Mouse (Mus musculus) neural tube, embryonic 12.5 days (tissue): ENCODE results near the gene Laptm5. TPM values are rescaled to one million over a fixed set of nuclear protein-coding genes. Genes with fewer than 3 reads are reported as not detected.

Experiments used
- ATAC-seq: fragments of 200-750 bp; cut with Nextera tagmentation; 2 replicates; pipeline ENCODE4 v1.8.0; 2017; ENCODE audit warnings: low read depth, mild to moderate bottlenecking, moderate TSS enrichment, moderate library complexity; ENCODE audit not compliant: low FRiP score
- H3K27ac ChIP-seq: fragments of 300-500 bp; sonication (generic); 2 replicates; pipeline ENCODE4 v1.5.1; 2016
- H3K27me3 ChIP-seq: fragments of 300-500 bp; sonication (generic); replicated peaks from 2 replicates; pipeline ENCODE4 v1.6.1; 2016; ENCODE audit warnings: mild to moderate bottlenecking
- H3K36me3 ChIP-seq: fragments of 300-500 bp; sonication (generic); 2 replicates; pipeline ENCODE4 v1.6.1; 2016; ENCODE audit warnings: mild to moderate bottlenecking
- H3K4me1 ChIP-seq: fragments of 300-500 bp; sonication (generic); 2 replicates; pipeline ENCODE4 v1.6.1; 2016
- H3K4me2 ChIP-seq: fragments of 300-500 bp; sonication (generic); replicated peaks from 2 replicates; pipeline ENCODE4 v1.6.1; 2016; ENCODE audit warnings: mild to moderate bottlenecking
- H3K4me3 ChIP-seq: fragments of 300-500 bp; sonication (generic); 2 replicates; pipeline ENCODE4 v1.5.1; 2016
- H3K9ac ChIP-seq: fragments of 300-500 bp; sonication (generic); 2 replicates; pipeline ENCODE4 v1.6.1; 2016; ENCODE audit warnings: mild to moderate bottlenecking
- H3K9me3 ChIP-seq: fragments of 300-500 bp; sonication (generic); 2 replicates; pipeline ENCODE4 v1.6.1; 2016; ENCODE audit warnings: mild to moderate bottlenecking
- WGBS: fragments of 180-500 bp; shearing (Covaris S2); methylation state at CpG from one replicate; pipeline ENCODE4 v1.1.7; 2016; 5-methylcytosine and 5-hydroxymethylcytosine counted together
- polyA plus RNA-seq: library from polyadenylated mRNA; unstranded; fragments of >200 nt; fragmentation: Nextera tagmentation; extraction: Ambion mirVana; gene quantifications from 2 replicates; pipeline ENCODE4 v1.2.1, GENCODE M21; 2016

The Laptm5 gene
- polyA plus RNA-seq, 1 experiment from 2014 or later: 23.0 TPM

- Histone ChIP-seq H3K36me3 (no peaks in the 10 kb centered on the region), H3K4me2 (no peak within 1 kb of the TSS), H3K9ac (no peak within 1 kb of the TSS), H3K27me3 (0 out of 2 replicates have a peak, but pooled peaks cover 3% of the 10 kb centered on the region), H3K4me1 (0 out of 2 replicates have a peak, but pooled peaks cover 5% of the 10 kb centered on the region), H3K4me3 (no peak within 1 kb of the TSS), H3K9me3 (no peaks in the 10 kb centered on the region), H3K27ac (no peak within 1 kb of the TSS)
- ATAC-seq: no peak
- WGBS: 50% methylated on average over 6 of the region's 6 CpGs
Observed at GRCm38 (mm10) chr4:130944112-130944511, 31.2 kb downstream of the Laptm5 start, which contains the start of gene Matn1. Matn1 (plus strand) TSS chr4:130944385.

GRCm38 (mm10) chr4:130944779-130945178, 31.9 kb downstream of the Laptm5 start:
- Histone ChIP-seq H3K27me3 (0 out of 2 replicates have a peak, but pooled peaks cover under 1% of the 10 kb centered on the region), H3K9ac (no peak overlapping the region), H3K9me3 (no peaks in the 10 kb centered on the region), H3K4me2 (no peak overlapping the region), H3K27ac (no peak overlapping the region), H3K36me3 (no peaks in the 10 kb centered on the region), H3K4me1 (0 out of 2 replicates have a peak, but pooled peaks cover 5% of the 10 kb centered on the region), H3K4me3 (no peak overlapping the region)
- 89% methylated on average over 7 of the region's 7 CpGs for WGBS
- no peak for ATAC-seq

GRCm38 (mm10) chr4:130947094-130947647, 34.2 kb downstream of the Laptm5 start:
- no peak overlapping the region for H3K27ac ChIP-seq
- H3K27me3 ChIP-seq: no peaks in the 10 kb centered on the region
- no peaks in the 10 kb centered on the region for H3K36me3 ChIP-seq
- H3K4me3 ChIP-seq: no peak overlapping the region
- H3K4me2 ChIP-seq: no peak overlapping the region
- 10% methylated on average over 13 of the region's 13 CpGs for WGBS
- no peak for ATAC-seq
- H3K4me1 ChIP-seq: 0 out of 2 replicates have a peak, but pooled peaks cover 5% of the 10 kb centered on the region
- no peak overlapping the region for H3K9ac ChIP-seq
- H3K9me3 ChIP-seq: no peaks in the 10 kb centered on the region

DNA sequence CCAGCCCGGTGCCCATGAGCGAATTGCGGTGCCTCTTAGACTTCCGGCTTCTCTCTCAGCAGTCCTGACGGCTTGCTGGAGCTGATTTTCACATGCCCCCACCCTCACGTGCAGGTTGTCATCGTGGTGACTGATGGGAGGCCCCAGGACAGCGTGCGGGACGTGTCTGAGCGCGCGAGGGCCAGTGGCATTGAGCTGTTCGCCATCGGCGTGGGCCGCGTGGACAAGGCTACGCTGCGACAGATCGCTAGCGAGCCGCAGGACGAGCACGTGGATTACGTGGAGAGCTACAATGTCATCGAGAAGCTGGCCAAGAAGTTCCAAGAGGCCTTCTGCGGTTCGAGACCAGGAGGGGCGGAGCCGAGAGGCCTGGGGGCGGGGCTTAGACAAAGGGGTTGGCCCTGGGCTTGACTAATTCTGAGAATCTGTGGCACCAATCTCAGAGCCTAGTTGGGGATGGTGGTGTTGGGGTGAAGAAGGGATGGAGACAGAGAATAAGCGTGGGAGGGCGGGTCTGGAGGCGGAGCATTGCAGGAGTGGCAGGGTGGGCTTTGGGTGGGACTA, 37.0 kb downstream of the Laptm5 start:
- H3K4me1 ChIP-seq: 0 out of 2 replicates have a peak, but pooled peaks cover 5% of the 10 kb centered on the region
- H3K9ac ChIP-seq: no peak overlapping the region
- ATAC-seq: no peak
- H3K4me3 ChIP-seq: no peak overlapping the region
- H3K36me3 ChIP-seq: no peaks in the 10 kb centered on the region
- no peak overlapping the region for H3K27ac ChIP-seq
- no peaks in the 10 kb centered on the region for H3K9me3 ChIP-seq
- WGBS: 86% methylated on average over 35 of the region's 35 CpGs
- no peak overlapping the region for H3K4me2 ChIP-seq
- no peaks in the 10 kb centered on the region for H3K27me3 ChIP-seq

DNA sequence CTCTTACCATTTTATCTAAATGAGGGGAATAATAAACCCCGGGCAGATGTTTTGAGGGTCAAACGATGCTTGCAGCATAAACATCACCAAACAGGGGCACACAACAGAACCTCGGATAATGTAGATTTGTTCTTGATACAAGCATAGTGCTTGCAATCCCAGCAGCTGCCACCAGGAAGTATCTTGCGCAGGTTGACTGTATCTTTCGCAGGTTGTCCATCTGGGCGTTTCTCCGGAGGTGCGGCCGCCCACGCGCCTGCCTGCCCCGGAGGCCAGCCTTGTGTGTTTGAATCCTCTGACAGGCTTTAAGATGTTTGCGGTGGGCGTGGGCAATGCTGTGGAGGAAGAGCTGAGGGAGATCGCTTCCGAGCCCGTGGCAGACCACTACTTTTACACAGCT, 39.6 kb downstream of the Laptm5 start:
- H3K27ac ChIP-seq: no peak overlapping the region
- H3K36me3 ChIP-seq: no peaks in the 10 kb centered on the region
- H3K4me1 ChIP-seq: no peaks in the 10 kb centered on the region
- peaks cover 5% of the 10 kb centered on the region; the same call in 1 of the 2 replicates for H3K27me3 ChIP-seq
- no peak overlapping the region for H3K4me3 ChIP-seq
- no peak for ATAC-seq
- no peak overlapping the region for H3K9ac ChIP-seq
- H3K4me2 ChIP-seq: no peak overlapping the region
- whole genome bisulfite sequencing: 53% methylated on average over 17 of the region's 17 CpGs
- no peaks in the 10 kb centered on the region for H3K9me3 ChIP-seq

DNA sequence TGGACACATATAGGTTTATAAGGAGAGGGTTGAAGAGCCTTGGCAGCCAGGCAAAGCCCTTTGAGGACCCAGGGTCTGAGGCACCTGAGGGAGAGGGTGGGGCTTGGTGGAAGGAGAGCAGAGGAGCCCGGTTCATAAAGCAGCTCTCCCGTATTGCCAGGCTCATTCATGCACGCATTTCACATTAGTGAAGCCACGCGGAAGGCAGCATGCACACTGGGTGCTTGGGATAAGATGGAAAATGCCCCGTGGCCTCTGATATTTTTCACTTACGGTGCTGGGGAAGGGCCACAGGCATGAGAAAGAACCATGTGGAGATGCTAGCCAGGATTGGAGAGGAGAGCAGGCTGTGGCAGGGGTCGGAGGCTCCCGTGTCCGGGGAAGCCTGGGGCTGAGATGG, 44.2 kb downstream of the Laptm5 start:
- Histone ChIP-seq H3K4me3 (no peak overlapping the region), H3K36me3 (no peaks in the 10 kb centered on the region), H3K27me3 (peaks cover 5% of the 10 kb centered on the region; the same call in 1 of the 2 replicates), H3K4me2 (no peak overlapping the region), H3K9me3 (no peaks in the 10 kb centered on the region), H3K27ac (no peak overlapping the region), H3K4me1 (no peaks in the 10 kb centered on the region), H3K9ac (no peak overlapping the region)
- no peak for ATAC-seq
- WGBS: 61% methylated on average over 10 of the region's 10 CpGs

DNA sequence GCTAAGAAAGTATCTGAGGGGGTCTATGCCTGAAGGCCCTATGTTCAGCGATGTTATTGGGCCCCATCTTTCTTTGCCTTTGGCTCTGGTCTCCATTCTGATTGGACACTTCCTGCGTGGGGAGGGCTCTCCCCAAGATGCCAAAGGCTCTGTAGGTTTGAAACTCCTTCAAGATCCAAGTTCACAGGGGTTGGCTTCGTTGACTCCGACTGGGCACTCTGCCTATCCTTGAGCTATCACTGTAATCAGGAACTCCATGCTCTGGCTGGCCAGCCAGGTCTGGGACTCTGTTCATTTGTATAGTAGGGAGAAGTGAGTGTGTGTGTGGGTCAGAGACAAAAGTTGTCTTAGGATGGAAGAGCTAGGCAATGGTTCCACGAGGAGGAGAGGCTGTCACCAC, 45.9 kb downstream of the Laptm5 start:
- Histone ChIP-seq H3K4me2 (no peak overlapping the region), H3K27ac (no peak overlapping the region), H3K9me3 (no peaks in the 10 kb centered on the region), H3K27me3 (peaks cover 5% of the 10 kb centered on the region; the same call in 1 of the 2 replicates), H3K4me3 (no peak overlapping the region), H3K36me3 (no peaks in the 10 kb centered on the region), H3K4me1 (no peaks in the 10 kb centered on the region), H3K9ac (no peak overlapping the region)
- no peak for ATAC-seq
- 75% methylated on average over 5 of the region's 5 CpGs for WGBS

DNA sequence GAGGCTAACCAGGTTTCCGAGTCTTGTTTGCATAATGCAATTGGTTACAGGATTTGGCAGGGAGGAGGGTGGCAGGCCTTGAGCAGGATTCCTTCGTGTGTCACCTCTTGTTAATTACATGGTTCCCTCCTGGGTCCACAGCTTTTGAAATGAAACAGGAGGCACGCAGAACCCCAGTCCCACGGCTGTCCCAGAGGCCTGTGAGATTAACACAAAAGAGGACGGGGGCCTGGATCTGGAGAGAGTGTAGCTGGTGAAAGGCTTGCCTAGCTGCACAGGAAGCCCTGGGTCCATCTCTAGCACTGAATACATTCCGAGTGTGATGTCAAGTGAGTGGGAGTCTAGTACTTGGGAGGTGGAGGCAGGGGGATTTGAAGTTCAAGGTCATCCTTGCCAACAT, 46.8 kb downstream of the Laptm5 start:
- Histone ChIP-seq H3K4me2 (no peak overlapping the region), H3K9me3 (no peaks in the 10 kb centered on the region), H3K27ac (no peak overlapping the region), H3K4me3 (no peak overlapping the region), H3K27me3 (peaks cover 5% of the 10 kb centered on the region; the same call in 1 of the 2 replicates), H3K36me3 (no peaks in the 10 kb centered on the region), H3K9ac (no peak overlapping the region), H3K4me1 (no peaks in the 10 kb centered on the region)
- ATAC-seq: no peak
- 67% methylated on average over 6 of the region's 6 CpGs for WGBS

DNA sequence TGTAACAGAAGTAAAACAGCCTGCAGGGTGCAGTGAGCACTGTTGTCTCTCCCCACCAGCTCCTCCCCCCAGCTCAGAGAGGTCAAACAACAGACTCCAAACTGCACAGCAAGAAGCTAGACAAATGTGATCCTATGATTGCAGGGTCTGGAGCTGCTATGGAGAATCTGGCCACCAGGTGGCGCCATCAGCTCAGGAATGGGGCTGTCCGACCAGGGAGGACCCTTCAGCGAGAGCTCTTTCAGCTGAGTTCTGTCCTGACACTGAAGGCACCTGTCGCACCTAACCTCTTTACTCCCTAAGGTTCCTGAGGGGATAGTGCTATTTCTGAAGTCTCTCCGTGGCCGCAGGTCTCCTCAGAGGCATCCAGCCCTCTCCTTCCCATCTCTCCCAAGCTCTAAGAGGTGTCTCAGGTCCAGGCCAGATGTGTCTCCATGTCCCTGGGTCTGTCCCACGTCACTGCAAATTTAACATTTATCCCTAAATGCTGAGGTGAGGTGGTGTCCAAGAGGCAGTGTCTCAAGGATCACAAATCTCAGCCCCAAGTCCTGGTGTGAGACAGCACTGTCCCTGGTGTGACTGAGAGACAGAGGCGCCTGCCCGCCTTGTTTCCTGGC, 47.3 kb downstream of the Laptm5 start:
- Histone ChIP-seq H3K27ac (no peak overlapping the region), H3K4me2 (no peak overlapping the region), H3K4me1 (no peaks in the 10 kb centered on the region), H3K4me3 (no peak overlapping the region), H3K9ac (no peak overlapping the region), H3K36me3 (no peaks in the 10 kb centered on the region), H3K27me3 (peaks cover 5% of the 10 kb centered on the region; the same call in 1 of the 2 replicates), H3K9me3 (no peaks in the 10 kb centered on the region)
- WGBS: 37% methylated on average over 9 of the region's 9 CpGs
- ATAC-seq: no peak; the same call in 1 of the 2 replicates

- no peaks in the 10 kb centered on the region for H3K36me3 ChIP-seq
- no peaks in the 10 kb centered on the region for H3K4me1 ChIP-seq
- 0 out of 2 replicates have a peak, but pooled peaks cover 2% of the 10 kb centered on the region for H3K27me3 ChIP-seq
- no peak overlapping the region for H3K9ac ChIP-seq
- H3K4me3 ChIP-seq: no peak overlapping the region
- no peak overlapping the region for H3K27ac ChIP-seq
- H3K4me2 ChIP-seq: no peak overlapping the region
- ATAC-seq: no peak
- WGBS: 91% methylated on average over 1 of the region's 1 CpGs
- H3K9me3 ChIP-seq: peaks cover 5% of the 10 kb centered on the region; the same call in 1 of the 2 replicates
Observed at GRCm38 (mm10) chr4:130971278-130971677, 58.4 kb downstream of the Laptm5 start.

DNA sequence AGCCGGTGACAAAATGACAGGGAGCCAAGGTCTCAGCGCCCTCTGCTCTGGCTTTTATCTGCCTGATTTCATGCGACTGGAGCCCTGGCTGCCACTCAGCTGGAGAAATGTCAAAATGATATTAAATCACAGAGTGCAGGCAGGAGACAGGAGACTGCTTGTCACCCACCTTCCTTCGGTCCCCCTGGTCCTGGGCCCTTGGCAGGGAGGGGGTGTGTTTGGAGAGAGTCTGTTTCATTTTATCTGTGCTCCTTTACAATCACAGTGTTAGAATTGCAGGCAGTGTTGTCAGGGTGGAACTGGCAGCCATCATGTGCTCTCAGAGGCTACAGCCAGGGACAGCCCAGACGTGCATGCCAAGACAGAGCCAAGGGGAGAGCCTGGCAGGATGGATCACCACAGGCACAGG, 59.5 kb downstream of the Laptm5 start:
- Histone ChIP-seq H3K4me3 (no peak overlapping the region), H3K27ac (no peak overlapping the region), H3K4me2 (no peak overlapping the region), H3K9ac (no peak overlapping the region), H3K9me3 (peaks cover 5% of the 10 kb centered on the region; the same call in 1 of the 2 replicates), H3K36me3 (no peaks in the 10 kb centered on the region), H3K27me3 (no peaks in the 10 kb centered on the region), H3K4me1 (no peaks in the 10 kb centered on the region)
- WGBS: 79% methylated on average over 5 of the region's 5 CpGs
- ATAC-seq: no peak
